In the genomic region with DNA sequence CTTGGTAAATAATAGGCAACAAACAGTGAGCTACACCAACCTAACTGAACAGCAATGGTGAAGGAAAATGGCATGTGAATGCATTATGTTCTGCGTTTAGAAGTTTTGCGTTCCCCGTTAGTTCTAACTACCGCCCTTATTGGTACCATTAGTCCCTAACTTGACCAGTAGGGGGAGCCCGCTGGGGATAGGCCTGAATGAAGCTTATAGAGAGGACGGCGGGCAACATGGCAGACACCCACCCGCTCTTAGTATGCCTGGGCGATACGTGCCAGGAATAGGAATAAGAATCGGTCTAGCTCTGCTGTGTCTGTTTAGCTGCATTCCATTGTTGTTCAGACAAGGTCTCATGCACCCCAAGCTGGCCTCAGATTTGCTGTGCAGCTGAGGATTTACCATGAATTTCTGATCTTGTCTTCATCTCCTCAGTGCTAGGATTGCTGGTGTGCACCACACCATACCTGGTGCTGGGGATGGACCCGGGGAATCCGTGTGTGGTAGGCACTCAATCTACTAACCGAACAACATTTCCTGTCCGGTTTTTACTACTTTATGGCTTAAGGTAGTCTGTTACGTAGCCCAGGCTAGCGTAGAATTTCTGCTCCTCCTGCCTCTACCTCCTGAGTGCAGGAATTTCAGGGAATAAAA, we compare ENCODE assay signal across 8 mouse cellular contexts. TPM values are rescaled to one million over a fixed set of nuclear protein-coding genes. Genes with fewer than 3 reads are reported as not detected.
DNase-seq lines count a peak whose midpoint lies in the region; ATAC-seq and TF ChIP-seq lines count a peak whose summit lies in the region.

No protein-coding gene starts in this region.

- peak; percentile 70 for TF ChIP-seq CTCF in lung, postnatal 0 days (IDR thresholded peaks at IDR 0.05)

- H3K9ac ChIP-seq in lung, postnatal 0 days (replicated peaks; ENCODE audit: low read depth): no peak overlapping the region
- H3K9ac ChIP-seq in embryonic facial prominence, embryonic 14.5 days (ENCODE audit: low read depth, low read length): no peak overlapping the region
- H3K9ac ChIP-seq in limb, embryonic 11.5 days (ENCODE audit: low read length): no peak overlapping the region
- H3K9ac ChIP-seq in neural tube, embryonic 14.5 days (replicated peaks; ENCODE audit: low read depth, low read length): no peak overlapping the region

- TF ChIP-seq EP300 in lung, postnatal 0 days (IDR thresholded peaks at IDR 0.05): no peak

- no peaks in the 10 kb centered on the region for H3K27me3 ChIP-seq in lung, postnatal 0 days (replicated peaks; ENCODE audit: insufficient read depth, low read length)
- H3K27me3 ChIP-seq in embryonic facial prominence, embryonic 14.5 days (replicated peaks; ENCODE audit: control insufficient read depth, insufficient read depth, low read length): no peaks in the 10 kb centered on the region
- no peaks in the 10 kb centered on the region for H3K27me3 ChIP-seq in limb, embryonic 11.5 days (ENCODE audit: control insufficient read depth, insufficient read depth, low read length)
- no peaks in the 10 kb centered on the region for H3K27me3 ChIP-seq in neural tube, embryonic 14.5 days (ENCODE audit: control insufficient read depth, insufficient read depth, low read length)

- H3K9me3 ChIP-seq in lung, postnatal 0 days (ENCODE audit: low read length): no peaks in the 10 kb centered on the region
- H3K9me3 ChIP-seq in embryonic facial prominence, embryonic 14.5 days (ENCODE audit: control insufficient read depth, low read length): no peaks in the 10 kb centered on the region
- no peaks in the 10 kb centered on the region for H3K9me3 ChIP-seq in limb, embryonic 11.5 days (ENCODE audit: control insufficient read depth, low read length)
- no peaks in the 10 kb centered on the region for H3K9me3 ChIP-seq in neural tube, embryonic 14.5 days (ENCODE audit: control insufficient read depth, low read length)

- 62% methylated on average over 17 of the region's 17 CpGs for WGBS in lung, postnatal 0 days
- WGBS in embryonic facial prominence, embryonic 14.5 days: 61% methylated on average over 17 of the region's 17 CpGs
- 56% methylated on average over 17 of the region's 17 CpGs for WGBS in limb, embryonic 11.5 days
- 58% methylated on average over 17 of the region's 17 CpGs for WGBS in neural tube, embryonic 14.5 days

- peak; percentile 57 for DNase-seq in adrenal gland, postnatal 14 days
- no peak for DNase-seq in adrenal gland, adult 18-20 months (ENCODE audit: low spot score in 2 of 2)
- peak; percentile 29 for DNase-seq in lung, postnatal 0 days (ENCODE audit: low spot score)
- no peak for DNase-seq in lung, postnatal 36 days
- peak; percentile 47 for DNase-seq in embryonic facial prominence, embryonic 14.5 days (ENCODE audit: low spot score)
- DNase-seq in limb, embryonic 11.5 days (ENCODE audit: low spot score): peak; percentile 75
- DNase-seq in urinary bladder, postnatal 4 days (ENCODE audit: low spot score in 2 of 2): no peak

- H3K4me3 ChIP-seq in lung, postnatal 0 days (ENCODE audit: low read depth, low read length): no peak overlapping the region
- no peak overlapping the region for H3K4me3 ChIP-seq in embryonic facial prominence, embryonic 14.5 days (ENCODE audit: low read depth, low read length)
- H3K4me3 ChIP-seq in limb, embryonic 11.5 days (ENCODE audit: low read depth, low read length): no peak overlapping the region
- H3K4me3 ChIP-seq in neural tube, embryonic 14.5 days (ENCODE audit: low read depth, low read length): no peak overlapping the region

- no peaks in the 10 kb centered on the region for H3K36me3 ChIP-seq in lung, postnatal 0 days (ENCODE audit: insufficient read depth, low read length)
- no peaks in the 10 kb centered on the region for H3K36me3 ChIP-seq in embryonic facial prominence, embryonic 14.5 days (ENCODE audit: control insufficient read depth, insufficient read depth, low read length)
- no peaks in the 10 kb centered on the region for H3K36me3 ChIP-seq in limb, embryonic 11.5 days (ENCODE audit: control insufficient read depth, insufficient read depth, low read length)
- H3K36me3 ChIP-seq in neural tube, embryonic 14.5 days (ENCODE audit: control insufficient read depth, insufficient read depth, low read length): no peaks in the 10 kb centered on the region

- no peak for ATAC-seq in lung, postnatal 0 days
- ATAC-seq in embryonic facial prominence, embryonic 14.5 days (ENCODE audit: low read depth): no peak
- no peak for ATAC-seq in limb, embryonic 11.5 days (ENCODE audit: insufficient number of reproducible peaks, low FRiP score, low TSS enrichment, low read depth)
- ATAC-seq in neural tube, embryonic 14.5 days (ENCODE audit: low read depth): peak; percentile 85

- H3K27ac ChIP-seq in lung, postnatal 0 days (ENCODE audit: low read length): no peak overlapping the region
- H3K27ac ChIP-seq in embryonic facial prominence, embryonic 14.5 days (replicated peaks; ENCODE audit: low read depth, low read length): no peak overlapping the region
- no peak overlapping the region for H3K27ac ChIP-seq in limb, embryonic 11.5 days (replicated peaks; ENCODE audit: low read depth, low read length)
- no peak overlapping the region for H3K27ac ChIP-seq in neural tube, embryonic 14.5 days (ENCODE audit: low read depth, low read length)

- no peak overlapping the region for H3K4me2 ChIP-seq in lung, postnatal 0 days (replicated peaks; ENCODE audit: low read depth, low read length)
- H3K4me2 ChIP-seq in embryonic facial prominence, embryonic 14.5 days (ENCODE audit: low read depth, low read length): no peak overlapping the region
- H3K4me2 ChIP-seq in limb, embryonic 11.5 days (ENCODE audit: low read depth, severe bottlenecking): no peak overlapping the region
- H3K4me2 ChIP-seq in neural tube, embryonic 14.5 days (ENCODE audit: low read depth, low read length): peak overlapping the region; percentile 12

- no peaks in the 10 kb centered on the region for H3K4me1 ChIP-seq in lung, postnatal 0 days (ENCODE audit: insufficient read depth, low read depth, low read length)
- H3K4me1 ChIP-seq in embryonic facial prominence, embryonic 14.5 days (ENCODE audit: control insufficient read depth, insufficient read depth, low read length): no peaks in the 10 kb centered on the region
- H3K4me1 ChIP-seq in limb, embryonic 11.5 days (ENCODE audit: control insufficient read depth, insufficient read depth, low read length): no peaks in the 10 kb centered on the region
- H3K4me1 ChIP-seq in neural tube, embryonic 14.5 days (ENCODE audit: control insufficient read depth, insufficient read depth, low read length): no peaks in the 10 kb centered on the region

RNA-seq across cellular contexts. Expression of a gene that starts 21.3 kb away (rescaled TPM):
- total RNA-seq in adrenal gland, postnatal 14 days (2021): 140 and 148 TPM in 2 replicates
- total RNA-seq in adrenal gland, adult 18-20 months (2021): 100 to 1,000 TPM in 1 of 2 experiments, 10 to 100 TPM in 1; 82.2 to 118 TPM
- polyA plus RNA-seq in lung, postnatal 0 days (2015; fragmentation: Nextera tagmentation; extraction: Ambion mirVana): 362 and 383 TPM in 2 replicates
- polyA plus RNA-seq in embryonic facial prominence, embryonic 14.5 days (2014; fragmentation: Nextera tagmentation; extraction: Ambion mirVana): 132 and 153 TPM in 2 replicates
- 121 and 123 TPM in 2 replicates for polyA plus RNA-seq in limb, embryonic 11.5 days (2014; fragmentation: Nextera tagmentation; extraction: Ambion mirVana)
- 61.1 and 67.9 TPM in 2 replicates for polyA plus RNA-seq in neural tube, embryonic 14.5 days (2014; fragmentation: Nextera tagmentation; extraction: Ambion mirVana)

Comparison
In these comparisons a context has a peak if more than half of its experiments do, and no peak if none do; other contexts are left out.
1. DNase-seq: peak in adrenal gland, postnatal 14 days (single experiment), lung, postnatal 0 days (single experiment), embryonic facial prominence, embryonic 14.5 days (single experiment) and limb, embryonic 11.5 days (single experiment); none in adrenal gland, adult 18-20 months (0 of 2), lung, postnatal 36 days (single experiment) and urinary bladder, postnatal 4 days (0 of 2).